Mouse (Mus musculus) hindbrain, embryonic 16.5 days (tissue): ENCODE results near the gene Ifit3. TPM values are rescaled to one million over a fixed set of nuclear protein-coding genes. Genes with fewer than 3 reads are reported as not detected.

Source experiments
- ATAC-seq: fragments of 200-750 bp; cut with Nextera tagmentation; 2 replicates; pipeline ENCODE4 v1.8.0; 2017; ENCODE audit warnings: moderate TSS enrichment, moderate library complexity
- H3K27ac ChIP-seq: fragments of 300-500 bp; sonication (generic); 2 replicates; pipeline ENCODE4 v1.5.1; 2014; ENCODE audit warnings: low read depth, mild to moderate bottlenecking, control low read depth, low read length, moderate library complexity
- H3K27me3 ChIP-seq: fragments of 300-500 bp; sonication (generic); replicated peaks from 2 replicates; pipeline ENCODE4 v1.6.1; 2014; ENCODE audit warnings: low read length; ENCODE audit not compliant: control insufficient read depth, insufficient read depth
- H3K36me3 ChIP-seq: fragments of 300-500 bp; sonication (generic); 2 replicates; pipeline ENCODE4 v1.6.1; 2014; ENCODE audit warnings: mild to moderate bottlenecking, low read length, moderate library complexity, mixed read lengths; ENCODE audit not compliant: control insufficient read depth, insufficient read depth
- H3K4me1 ChIP-seq: fragments of 300-500 bp; sonication (generic); 2 replicates; pipeline ENCODE4 v1.6.1; 2014; ENCODE audit warnings: low read depth, low read length; ENCODE audit not compliant: control insufficient read depth, insufficient read depth
- H3K4me2 ChIP-seq: fragments of 300-500 bp; sonication (generic); 2 replicates; pipeline ENCODE4 v1.6.1; 2014; ENCODE audit warnings: mild to moderate bottlenecking, low read length, control low read depth, moderate library complexity
- H3K4me3 ChIP-seq: fragments of 300-500 bp; sonication (generic); 2 replicates; pipeline ENCODE4 v1.5.1; 2014; ENCODE audit warnings: mild to moderate bottlenecking, low read length, control low read depth, moderate library complexity
- H3K9ac ChIP-seq: fragments of 300-500 bp; sonication (generic); 2 replicates; pipeline ENCODE4 v1.6.1; 2014; ENCODE audit warnings: low read depth, mild to moderate bottlenecking, control low read depth, low read length, moderate library complexity
- H3K9me3 ChIP-seq: fragments of 300-500 bp; sonication (generic); 2 replicates; pipeline ENCODE4 v1.6.1; 2014; ENCODE audit warnings: mild to moderate bottlenecking, low read length, moderate library complexity; ENCODE audit not compliant: control insufficient read depth
- WGBS: fragments of 180-500 bp; shearing (Covaris S2); extraction: QIAGEN DNeasy Blood & Tissue Kit; methylation state at CpG from one replicate; pipeline ENCODE4 v1.1.7; 2014; 5-methylcytosine and 5-hydroxymethylcytosine counted together
- polyA plus RNA-seq: library from polyadenylated mRNA; unstranded; fragments of >200 nt; fragmentation: Nextera tagmentation; extraction: Ambion mirVana; gene quantifications from 2 replicates; pipeline ENCODE4 v1.2.1, GENCODE M21; 2015

Gene Ifit3
- polyA plus RNA-seq, 1 experiment from 2014 or later = 2.3 TPM

DNA sequence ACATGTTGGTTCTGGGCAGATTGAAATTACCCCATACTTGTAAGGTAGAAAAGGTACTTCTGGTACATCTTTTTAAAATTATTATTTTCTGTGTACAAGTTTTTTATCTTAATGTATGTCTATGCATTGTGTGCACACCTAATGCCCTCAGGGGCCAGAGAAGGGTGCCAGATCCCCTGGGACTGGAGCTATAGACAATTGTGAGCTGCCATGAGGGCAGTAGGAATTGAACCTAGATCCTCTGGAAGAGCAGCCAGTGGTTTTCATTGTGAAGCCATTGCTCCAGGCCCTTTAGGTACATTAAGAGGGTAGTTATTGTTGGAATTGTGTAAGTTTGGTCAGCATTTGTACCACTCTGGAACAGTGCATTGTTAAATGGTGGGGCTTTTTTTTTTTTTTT lies 29.3 kb upstream of the Ifit3 start:
- peaks cover 7% of the 10 kb centered on the region for H3K4me1 ChIP-seq
- H3K9me3 ChIP-seq = no peaks in the 10 kb centered on the region
- no peak overlapping the region for H3K4me3 ChIP-seq
- no peaks in the 10 kb centered on the region for H3K36me3 ChIP-seq
- H3K9ac ChIP-seq = no peak overlapping the region
- no peak for ATAC-seq
- H3K27ac ChIP-seq = no peak overlapping the region
- H3K4me2 ChIP-seq = no peak overlapping the region
- H3K27me3 ChIP-seq = no peaks in the 10 kb centered on the region

DNA sequence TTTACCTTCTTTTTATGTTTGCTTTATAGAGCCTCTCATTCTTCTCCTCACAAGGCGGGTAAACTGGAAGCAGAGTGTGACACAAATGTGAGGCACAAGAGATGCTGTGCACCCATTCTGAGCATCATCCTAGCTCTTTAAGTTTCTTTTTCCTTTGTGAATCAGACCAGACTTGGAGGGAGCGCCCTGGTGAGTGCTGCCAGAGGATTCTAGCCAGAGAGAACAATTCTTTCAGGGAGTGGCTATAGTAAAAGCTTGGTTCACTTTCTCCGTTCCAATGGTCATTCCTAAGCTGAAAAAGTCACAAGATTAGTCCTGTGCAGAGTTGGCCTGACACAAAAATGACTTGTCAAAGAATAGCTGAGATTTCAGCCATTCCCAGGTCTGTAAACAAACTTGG lies 26.7 kb upstream of the Ifit3 start:
- no peak overlapping the region for H3K27ac ChIP-seq
- H3K4me1 ChIP-seq = peaks cover 3% of the 10 kb centered on the region
- H3K4me3 ChIP-seq = no peak overlapping the region
- no peaks in the 10 kb centered on the region for H3K27me3 ChIP-seq
- no peaks in the 10 kb centered on the region for H3K9me3 ChIP-seq
- no peaks in the 10 kb centered on the region for H3K36me3 ChIP-seq
- ATAC-seq = no peak
- H3K9ac ChIP-seq = no peak overlapping the region
- H3K4me2 ChIP-seq = no peak overlapping the region
- 80% methylated on average over 3 of the region's 3 CpGs for WGBS

DNA sequence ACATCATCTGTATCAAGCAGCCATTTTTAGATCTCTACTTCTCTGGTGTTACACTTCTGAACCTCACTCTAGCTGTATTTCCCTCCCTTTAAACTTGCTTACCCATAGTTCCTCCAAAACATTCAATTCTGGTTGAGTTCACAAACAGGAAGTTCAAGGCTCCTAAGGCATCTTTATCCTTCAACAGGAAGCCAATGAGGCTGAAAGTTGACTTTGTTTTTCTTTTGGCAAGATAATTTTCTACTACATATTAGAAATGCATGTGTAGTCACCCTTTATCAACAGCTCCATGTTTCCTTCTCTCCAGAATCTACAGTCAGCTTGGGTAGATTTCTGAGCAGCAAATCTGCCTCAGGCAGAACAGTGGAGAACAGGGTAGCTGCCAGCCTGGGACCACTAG lies 20.8 kb upstream of the Ifit3 start:
- Histone ChIP-seq H3K27ac (no peak overlapping the region), H3K9me3 (no peaks in the 10 kb centered on the region), H3K9ac (no peak overlapping the region), H3K36me3 (no peaks in the 10 kb centered on the region), H3K4me3 (no peak overlapping the region), H3K4me2 (no peak overlapping the region), H3K27me3 (no peaks in the 10 kb centered on the region), H3K4me1 (no peaks in the 10 kb centered on the region)
- ATAC-seq = no peak

DNA sequence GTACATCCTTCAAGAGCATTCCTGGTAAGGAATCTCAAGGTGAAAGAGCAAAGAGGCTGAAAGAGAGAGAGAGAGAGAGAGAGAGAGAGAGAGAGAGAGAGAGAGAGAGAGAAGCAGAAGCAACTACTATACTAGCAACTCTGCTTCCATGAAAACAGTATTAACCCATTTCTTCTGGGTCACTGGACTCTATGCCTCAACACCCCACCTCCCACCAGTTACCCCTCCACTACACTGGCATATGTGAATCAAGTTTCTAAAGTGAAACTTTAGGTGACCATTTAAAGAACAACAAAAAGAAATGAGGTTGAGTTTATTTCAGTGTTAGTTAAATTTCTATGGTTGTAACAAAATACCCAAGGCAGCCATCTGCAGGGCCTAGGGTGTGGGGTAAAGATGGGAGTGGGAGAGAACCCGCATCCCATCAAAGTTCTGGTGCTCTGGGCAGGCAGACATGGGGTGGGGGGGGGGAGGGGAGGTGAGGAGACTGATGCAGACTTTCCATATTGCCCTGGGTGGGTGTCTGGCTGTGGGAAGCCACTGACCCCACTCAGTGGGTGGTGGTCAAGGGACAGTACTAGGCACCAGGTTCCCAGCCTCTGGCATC lies 17.1 kb upstream of the Ifit3 start:
- ATAC-seq = no peak
- Histone ChIP-seq H3K4me2 (no peak overlapping the region), H3K9me3 (no peaks in the 10 kb centered on the region), H3K4me3 (no peak overlapping the region), H3K36me3 (no peaks in the 10 kb centered on the region), H3K27ac (no peak overlapping the region), H3K9ac (no peak overlapping the region), H3K27me3 (no peaks in the 10 kb centered on the region), H3K4me1 (no peaks in the 10 kb centered on the region)
- WGBS = 86% methylated on average over 1 of the region's 1 CpGs

DNA sequence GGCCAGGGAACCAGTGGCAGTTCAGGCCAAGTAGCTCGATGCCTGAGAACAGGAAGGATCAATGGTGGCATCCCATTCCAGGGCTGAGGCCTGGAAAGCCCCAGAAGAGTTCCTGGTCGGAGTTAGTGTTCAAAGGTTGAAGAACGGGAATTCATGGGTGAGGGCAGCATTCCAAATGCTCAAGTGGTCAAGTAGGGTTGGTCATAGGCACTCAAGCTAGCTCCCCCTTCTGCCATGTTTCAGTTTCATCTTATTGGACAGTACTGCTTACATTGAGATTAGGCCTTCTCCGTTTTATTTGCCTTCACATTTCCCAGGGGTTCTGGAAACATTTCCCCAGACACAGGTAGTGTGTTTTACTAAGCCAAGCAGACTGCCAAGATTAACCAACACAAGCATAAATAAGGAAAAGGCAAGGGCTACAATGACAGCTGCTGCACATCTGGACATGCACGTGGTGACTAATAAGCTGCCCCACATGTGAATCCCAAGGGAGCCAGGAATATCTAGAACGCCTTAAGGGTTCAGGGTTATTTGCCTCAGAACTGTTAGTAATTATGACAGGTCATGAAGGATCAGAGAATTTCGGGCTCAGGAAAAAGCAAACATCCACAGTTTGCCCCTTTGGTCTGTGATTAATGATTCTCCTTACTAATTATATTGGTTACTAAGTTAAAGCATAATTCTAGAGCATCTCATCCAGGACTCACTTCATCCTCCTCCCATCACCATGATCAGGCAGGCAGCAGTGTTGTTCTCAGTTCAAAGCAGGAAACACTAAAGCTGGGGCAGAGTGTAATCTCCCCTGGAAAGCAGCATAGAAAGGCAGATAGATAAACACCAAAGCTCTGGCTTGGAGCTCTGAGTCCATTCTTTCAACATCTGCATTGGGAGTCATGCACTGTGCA lies 14.1 kb upstream of the Ifit3 start:
- no peak overlapping the region for H3K4me3 ChIP-seq
- H3K9ac ChIP-seq = no peak overlapping the region
- H3K36me3 ChIP-seq = no peaks in the 10 kb centered on the region
- ATAC-seq = no peak
- 79% methylated on average over 7 of the region's 7 CpGs for WGBS
- H3K4me1 ChIP-seq = no peaks in the 10 kb centered on the region
- no peak overlapping the region for H3K27ac ChIP-seq
- H3K27me3 ChIP-seq = no peaks in the 10 kb centered on the region
- no peaks in the 10 kb centered on the region for H3K9me3 ChIP-seq
- H3K4me2 ChIP-seq = no peak overlapping the region

DNA sequence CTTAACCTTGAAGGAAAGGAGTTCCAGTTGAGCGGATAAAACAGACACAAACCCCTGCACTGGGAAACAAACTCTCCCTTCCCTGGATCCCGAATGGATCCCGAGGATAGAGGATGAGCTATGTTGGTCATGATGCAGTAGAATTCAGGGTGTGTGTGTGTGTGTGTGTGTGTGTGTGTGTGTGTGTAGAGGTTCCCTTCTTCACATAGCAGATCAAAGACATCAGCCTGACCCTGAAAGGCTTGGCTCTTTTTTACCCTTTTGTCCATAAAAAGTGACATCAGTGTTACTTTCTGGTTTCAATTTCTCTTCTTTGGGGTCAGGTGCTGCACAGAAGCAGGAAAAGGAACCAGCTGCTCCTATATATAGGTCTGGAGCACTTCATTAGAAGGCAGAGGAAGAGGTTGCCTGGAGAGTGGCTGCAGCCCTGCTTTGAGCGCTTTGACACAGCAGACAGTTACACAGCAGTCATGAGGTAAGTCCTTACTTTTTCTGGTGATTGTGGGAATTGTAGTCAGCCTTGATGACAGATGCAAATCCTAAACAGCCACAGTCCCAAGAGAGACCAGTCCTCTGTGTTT lies 13.3 kb upstream of the Ifit3 start:
- no peaks in the 10 kb centered on the region for H3K9me3 ChIP-seq
- no peak overlapping the region for H3K4me2 ChIP-seq
- no peaks in the 10 kb centered on the region for H3K27me3 ChIP-seq
- H3K36me3 ChIP-seq = no peaks in the 10 kb centered on the region
- H3K9ac ChIP-seq = no peak overlapping the region
- 81% methylated on average over 4 of the region's 4 CpGs for WGBS
- H3K4me3 ChIP-seq = no peak overlapping the region
- no peak overlapping the region for H3K27ac ChIP-seq
- ATAC-seq = no peak
- no peaks in the 10 kb centered on the region for H3K4me1 ChIP-seq

DNA sequence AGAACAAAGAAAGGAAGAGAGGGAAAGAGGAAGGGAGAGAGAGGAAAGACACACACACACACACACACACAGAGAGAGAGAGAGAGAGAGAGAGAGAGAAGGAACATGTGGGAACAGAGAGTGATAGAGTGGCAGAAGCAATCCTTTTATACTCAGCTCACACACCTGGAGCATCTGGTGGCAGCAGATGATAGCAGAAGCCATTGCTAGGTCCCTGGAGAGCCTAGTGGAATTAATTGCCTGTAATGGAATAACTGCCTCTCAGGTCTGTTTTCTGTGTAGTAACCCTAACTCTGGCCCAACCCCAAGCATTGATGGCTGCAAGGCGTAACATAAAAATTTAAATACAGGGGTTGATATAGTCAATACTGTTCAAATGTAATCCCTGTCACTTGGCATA lies 12.3 kb upstream of the Ifit3 start:
- ATAC-seq = peak; percentile 61

DNA sequence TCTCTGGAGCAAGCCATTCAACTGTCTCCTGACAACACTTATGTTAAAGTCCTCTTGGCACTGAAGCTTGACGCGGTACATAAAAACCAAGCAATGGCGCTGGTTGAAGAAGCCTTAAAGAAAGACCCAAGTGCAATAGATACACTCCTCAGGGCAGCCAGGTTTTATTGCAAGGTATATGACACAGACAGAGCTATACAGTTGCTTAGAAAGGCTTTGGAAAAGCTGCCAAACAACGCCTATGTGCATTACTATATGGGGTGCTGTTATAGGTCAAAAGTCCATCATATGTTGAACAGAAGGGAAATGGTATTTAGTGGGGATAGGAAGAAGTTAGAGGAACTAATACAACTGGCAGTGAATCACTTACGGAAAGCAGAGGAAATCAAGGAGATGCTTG lies 9.7 kb upstream of the Ifit3 start:
- no peaks in the 10 kb centered on the region for H3K27me3 ChIP-seq
- no peak overlapping the region for H3K9ac ChIP-seq
- whole genome bisulfite sequencing = 90% methylated on average over 5 of the region's 5 CpGs
- H3K9me3 ChIP-seq = no peaks in the 10 kb centered on the region
- H3K4me1 ChIP-seq = no peaks in the 10 kb centered on the region
- H3K4me3 ChIP-seq = no peak overlapping the region
- H3K36me3 ChIP-seq = no peaks in the 10 kb centered on the region
- H3K27ac ChIP-seq = no peak overlapping the region
- H3K4me2 ChIP-seq = no peak overlapping the region
- ATAC-seq = no peak

More for the DNA sequence above, 12.3 kb upstream of the Ifit3 start:
- H3K27me3 ChIP-seq = no peaks in the 10 kb centered on the region
- H3K9ac ChIP-seq = no peak overlapping the region
- H3K36me3 ChIP-seq = no peaks in the 10 kb centered on the region
- 75% methylated on average over 1 of the region's 1 CpGs for WGBS
- H3K4me3 ChIP-seq = no peak overlapping the region
- no peak overlapping the region for H3K27ac ChIP-seq
- no peaks in the 10 kb centered on the region for H3K4me1 ChIP-seq
- no peak overlapping the region for H3K4me2 ChIP-seq
- no peaks in the 10 kb centered on the region for H3K9me3 ChIP-seq

DNA sequence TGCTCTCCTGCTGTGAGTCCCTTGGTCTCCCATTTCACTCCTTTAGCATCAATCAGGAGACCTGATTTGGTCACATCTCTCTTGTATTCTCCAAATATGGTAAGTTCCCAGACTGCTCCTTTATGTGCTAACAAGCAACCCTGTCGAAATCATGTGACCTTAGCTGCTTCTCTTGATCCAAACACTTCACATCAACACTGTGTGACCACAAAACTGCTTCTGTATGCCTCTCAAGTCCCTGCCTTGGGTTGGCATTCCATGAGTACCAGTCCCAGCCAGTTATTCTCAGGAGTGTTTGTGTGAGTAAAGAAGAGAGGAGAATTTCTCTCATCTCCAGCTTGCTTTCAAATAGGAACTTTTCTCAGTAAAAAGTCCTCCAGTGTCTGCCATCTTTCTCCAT lies 6.2 kb upstream of the Ifit3 start:
- H3K9me3 ChIP-seq = no peaks in the 10 kb centered on the region
- H3K4me3 ChIP-seq = no peak overlapping the region
- WGBS = 80% methylated on average over 1 of the region's 1 CpGs
- no peaks in the 10 kb centered on the region for H3K36me3 ChIP-seq
- H3K4me1 ChIP-seq = no peaks in the 10 kb centered on the region
- H3K27ac ChIP-seq = no peak overlapping the region
- no peak overlapping the region for H3K9ac ChIP-seq
- H3K4me2 ChIP-seq = no peak overlapping the region
- no peak for ATAC-seq
- no peaks in the 10 kb centered on the region for H3K27me3 ChIP-seq
